Mouse (Mus musculus) CH12.LX (cell line): ENCODE measurements around the gene Vps45. TPM values are rescaled to one million over a fixed set of nuclear protein-coding genes. Genes with fewer than 3 reads are reported as not detected.

ENCODE experiments used
- DNase-seq: peaks from one replicate; pipeline ENCODE4 v3.0.0-alpha.2; 2013; ENCODE audit errors: extremely low read depth
- H3K27ac ChIP-seq: 2 replicates; pipeline ENCODE4 v1.5.1; 2012; ENCODE audit warnings: low read depth, mild to moderate bottlenecking, control low read depth, moderate library complexity; ENCODE audit not compliant: insufficient read depth
- H3K27me3 ChIP-seq: replicated peaks from 2 replicates; pipeline ENCODE3; 2012; ENCODE audit warnings: inconsistent platforms
- H3K36me3 ChIP-seq, 2 experiments: replicated peaks in 1 of 2; 2 replicates each; pipeline versions ENCODE3 to v1.6.1; 2012; ENCODE audit warnings: inconsistent platforms in 1 of 2, low read length in 1 of 2, mild to moderate bottlenecking in 1 of 2, mixed read lengths in 1 of 2, moderate library complexity in 1 of 2; ENCODE audit not compliant: control insufficient read depth in 1 of 2, insufficient read depth in 1 of 2
- H3K4me1 ChIP-seq, 2 experiments: 2 replicates each; pipeline ENCODE4 v1.6.1; 2012; ENCODE audit warnings: inconsistent platforms in 1 of 2, moderate library complexity in 1 of 2; ENCODE audit not compliant: insufficient read depth in 2 of 2, control insufficient read depth in 1 of 2
- H3K4me2 ChIP-seq: 2 replicates; pipeline ENCODE4 v1.6.1; 2012; ENCODE audit warnings: low read depth, mild to moderate bottlenecking, control low read depth; ENCODE audit not compliant: poor library complexity, insufficient read depth, severe bottlenecking
- H3K4me3 ChIP-seq, 3 experiments: fragments of 150-350 bp in 1 of 3; sonication (generic) in 1 of 3; replicated peaks in 1 of 3; 2 replicates each; pipeline versions ENCODE3 to v1.5.1; 2011 to 2012; ENCODE audit warnings: low read depth in 2 of 3, low read length in 2 of 3, mild to moderate bottlenecking in 2 of 3, moderate library complexity in 2 of 3, control low read depth in 1 of 3, improper control_type of control experiment in 1 of 3, inconsistent platforms in 1 of 3, mixed read lengths in 1 of 3; ENCODE audit not compliant: poor library complexity in 1 of 3
- H3K79me2 ChIP-seq: replicated peaks from 2 replicates; pipeline ENCODE4 v1.6.1; 2012; ENCODE audit warnings: mild to moderate bottlenecking, moderate library complexity; ENCODE audit not compliant: control insufficient read depth, poor library complexity, insufficient read depth, severe bottlenecking; ENCODE audit errors: extremely low read depth
- H3K9ac ChIP-seq: 2 replicates; pipeline ENCODE4 v1.6.1; 2012; ENCODE audit warnings: low read depth, mild to moderate bottlenecking, control low read depth, moderate library complexity; ENCODE audit not compliant: insufficient read depth
- H3K9me3 ChIP-seq: replicated peaks from 2 replicates; pipeline ENCODE3; 2012; ENCODE audit warnings: low read length, inconsistent platforms, mixed read lengths
- BHLHE40 ChIP-seq: IDR thresholded peaks from 2 replicates; pipeline ENCODE4 v1.6.1; 2011; ENCODE audit warnings: mild to moderate bottlenecking, low read depth, low read length, improper control_type of control experiment
- CTCF ChIP-seq, 2 experiments: IDR thresholded peaks in 1 of 2; conservative IDR thresholded peaks in 1 of 2; 2 replicates each; pipeline ENCODE4 v1.5.1; 2011 to 2012; ENCODE audit warnings: low read depth in 2 of 2, low read length in 2 of 2, improper control_type of control experiment in 1 of 2, inconsistent platforms in 1 of 2, mild to moderate bottlenecking in 1 of 2, moderate library complexity in 1 of 2
- E2F4 ChIP-seq: IDR thresholded peaks from 2 replicates; pipeline ENCODE4 v1.6.1; 2011; ENCODE audit warnings: low read depth, low read length, improper control_type of control experiment; ENCODE audit not compliant: insufficient replicate concordance
- ELF1 ChIP-seq: IDR thresholded peaks from 2 replicates; pipeline ENCODE4 v1.6.1; 2014; ENCODE audit warnings: low read depth, mild to moderate bottlenecking, inconsistent platforms, low read length, improper control_type of control experiment
- EP300 ChIP-seq: IDR thresholded peaks from 2 replicates; pipeline ENCODE4 v1.6.1; 2011; ENCODE audit warnings: low read length, improper control_type of control experiment
- ETS1 ChIP-seq: conservative IDR thresholded peaks from 2 replicates; pipeline ENCODE4 v1.6.1; 2012; ENCODE audit warnings: low read depth, mild to moderate bottlenecking, inconsistent platforms, low read length, improper control_type of control experiment, moderate library complexity
- GABPA ChIP-seq: IDR thresholded peaks from 2 replicates; pipeline ENCODE4 v1.6.1; 2012; ENCODE audit warnings: low read depth, low read length, improper control_type of control experiment, inconsistent platforms; ENCODE audit not compliant: insufficient replicate concordance
- HCFC1 ChIP-seq: IDR thresholded peaks from 2 replicates; pipeline ENCODE4 v1.6.1; 2012; ENCODE audit warnings: low read depth, mild to moderate bottlenecking, inconsistent platforms, low read length, improper control_type of control experiment
- IRF4 ChIP-seq: IDR thresholded peaks from 2 replicates; pipeline ENCODE4 v1.6.1; 2014; ENCODE audit warnings: low read depth, mild to moderate bottlenecking, inconsistent platforms, low read length, improper control_type of control experiment
- JUN ChIP-seq: IDR thresholded peaks from 2 replicates; pipeline ENCODE4 v1.6.1; 2011; ENCODE audit warnings: low read depth, mild to moderate bottlenecking, low read length, improper control_type of control experiment, moderate library complexity; ENCODE audit not compliant: insufficient read depth
- JUND ChIP-seq: conservative IDR thresholded peaks from 2 replicates; pipeline ENCODE4 v1.6.1; 2011; ENCODE audit warnings: low read depth, low read length, improper control_type of control experiment
- MAFK ChIP-seq: IDR thresholded peaks from 2 replicates; pipeline ENCODE4 v1.6.1; 2011; ENCODE audit warnings: low read length, improper control_type of control experiment; ENCODE audit not compliant: insufficient replicate concordance
- MAX ChIP-seq: IDR thresholded peaks from 2 replicates; pipeline ENCODE4 v1.6.1; 2011; ENCODE audit warnings: low read length, improper control_type of control experiment
- MAZ ChIP-seq: IDR thresholded peaks from 2 replicates; pipeline ENCODE4 v1.6.1; 2012; ENCODE audit warnings: low read depth, mild to moderate bottlenecking, inconsistent platforms, low read length, improper control_type of control experiment, moderate library complexity
- MXI1 ChIP-seq: IDR thresholded peaks from 2 replicates; pipeline ENCODE4 v1.6.1; 2011; ENCODE audit warnings: mild to moderate bottlenecking, low read depth, low read length, improper control_type of control experiment
- NELFE ChIP-seq: IDR thresholded peaks from 2 replicates; pipeline ENCODE4 v1.6.1; 2011; ENCODE audit warnings: low read depth, low read length, improper control_type of control experiment
- PAX5 ChIP-seq: IDR thresholded peaks from 2 replicates; pipeline ENCODE4 v1.6.1; 2012; ENCODE audit warnings: low read length, inconsistent platforms, mixed read lengths
- POLR2AphosphoS2 ChIP-seq: IDR thresholded peaks from 2 replicates; pipeline ENCODE4 v1.6.1; 2011; ENCODE audit warnings: low read depth, low read length, improper control_type of control experiment
- RAD21 ChIP-seq: IDR thresholded peaks from 2 replicates; pipeline ENCODE4 v1.6.1; 2011; ENCODE audit warnings: low read depth, mild to moderate bottlenecking, low read length, improper control_type of control experiment, moderate library complexity
- RCOR1 ChIP-seq: conservative IDR thresholded peaks from 2 replicates; pipeline ENCODE4 v1.6.1; 2012; ENCODE audit warnings: low read depth, mild to moderate bottlenecking, inconsistent platforms, low read length, improper control_type of control experiment
- SMC3 ChIP-seq: IDR thresholded peaks from 2 replicates; pipeline ENCODE4 v1.6.1; 2011; ENCODE audit warnings: low read depth, low read length, improper control_type of control experiment
- TCF12 ChIP-seq: IDR thresholded peaks from 2 replicates; pipeline ENCODE4 v1.6.1; 2014; ENCODE audit warnings: low read depth, mild to moderate bottlenecking, inconsistent platforms, low read length, improper control_type of control experiment
- UBTF ChIP-seq: IDR thresholded peaks from 2 replicates; pipeline ENCODE4 v1.6.1; 2012; ENCODE audit warnings: low read depth, mild to moderate bottlenecking, inconsistent platforms, low read length, improper control_type of control experiment, moderate library complexity
- USF1 ChIP-seq: IDR thresholded peaks from 2 replicates; pipeline ENCODE4 v1.6.1; 2014; ENCODE audit warnings: low read depth, mild to moderate bottlenecking, inconsistent platforms, low read length, improper control_type of control experiment
- USF2 ChIP-seq: conservative IDR thresholded peaks from 2 replicates; pipeline ENCODE4 v1.6.1; 2011; ENCODE audit warnings: low read depth, low read length, improper control_type of control experiment
- ZC3H11A ChIP-seq: IDR thresholded peaks from 2 replicates; pipeline ENCODE4 v1.6.1; 2012; ENCODE audit warnings: low read depth, mild to moderate bottlenecking, inconsistent platforms, low read length, improper control_type of control experiment
- ZMIZ1 ChIP-seq: IDR thresholded peaks from 2 replicates; pipeline ENCODE4 v1.6.1; 2012; ENCODE audit warnings: low read depth, mild to moderate bottlenecking, inconsistent platforms, low read length, improper control_type of control experiment
- ZNF384 ChIP-seq: IDR thresholded peaks from 2 replicates; pipeline ENCODE4 v1.6.1; 2012; ENCODE audit warnings: low read depth, low read length, improper control_type of control experiment, inconsistent platforms
- dilution Hi-C: fragments of 300-500 bp; cut with MboI; formaldehyde crosslinking; loops from 2 replicates; pipeline ENCODE4 v1.14.3; 2020; ENCODE audit warnings: low sequenced_read_pairs; ENCODE audit not compliant: extremely low pct_unique_long_range_greater_than_20kb, extremely low pct_ligation_motif_present
- in situ Hi-C: fragments of 300-500 bp; cut with MboI; formaldehyde crosslinking; loops from 3 replicates; pipeline ENCODE4 v1.14.3; 2019; ENCODE audit warnings: low sequenced_read_pairs, low pct_ligation_motif_present, low pct_unique_long_range_greater_than_20kb, mixed read lengths
- polyA plus RNA-seq: library from polyadenylated mRNA; unstranded; fragments of >175 nt; gene quantifications from 2 replicates; pipeline ENCODE4 v1.2.1, GENCODE M21; 2012; ENCODE audit warnings: low read depth; ENCODE audit not compliant: insufficient read length
- total RNA-seq, 2 experiments: library from RNA; depleted of rRNA; stranded (reverse); fragments of 300-350 nt in 1 of 2; fragments of >200 nt in 1 of 2; gene quantifications; 2 replicates each; pipeline ENCODE4 v1.2.3; 2012 to 2014

The Vps45 gene
- total and polyA plus RNA-seq, 3 experiments, result 16.2 to 20.8 (median 16.8) TPM

DNA sequence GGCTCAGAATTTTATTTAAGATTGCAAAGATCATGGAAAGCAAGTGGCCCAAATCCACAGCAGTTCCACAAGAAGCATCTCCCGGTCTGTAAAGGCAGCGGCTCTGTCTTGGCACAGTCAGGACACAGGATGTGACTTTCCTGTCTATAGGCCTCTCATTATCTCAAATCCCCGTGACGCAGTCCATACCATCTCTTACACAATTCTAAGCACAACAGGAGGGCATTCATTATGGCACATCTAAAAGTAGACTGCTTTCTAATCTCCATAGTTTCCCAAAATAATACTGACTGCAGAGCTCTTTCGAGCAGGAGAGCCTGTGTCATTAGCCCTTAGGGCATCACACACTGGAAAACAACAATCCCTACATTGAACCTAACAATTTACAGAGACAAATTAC is 45.5 kb downstream of the Vps45 start:
- dilution Hi-C loops, result no loop called here
- Histone ChIP-seq H3K4me2 (no peak overlapping the region), H3K4me1 (peaks cover 0 to 9% of the 10 kb centered on the region in 2 experiments; a peak in 2 of 4 replicates), H3K9me3 (no peaks in the 10 kb centered on the region), H3K27me3 (no peaks in the 10 kb centered on the region), H3K79me2 (no peaks in the 10 kb centered on the region), H3K27ac (no peak overlapping the region), H3K36me3 (peaks cover 2 to 8% of the 10 kb centered on the region in 2 experiments), H3K4me3 (no peak overlapping the region)
- in situ Hi-C loops, result no loop called here
- no peak for DNase-seq
- no peak for TF ChIP-seq UBTF
- no peak for TF ChIP-seq JUN
- TF ChIP-seq E2F4, result no peak
- TF ChIP-seq BHLHE40, result no peak
- TF ChIP-seq IRF4, result no peak
- TF ChIP-seq NELFE, result no peak
- TF ChIP-seq ZNF384, result no peak
- no peak for TF ChIP-seq USF2
- TF ChIP-seq USF1, result no peak
- no peak for TF ChIP-seq ZC3H11A
- no peak for TF ChIP-seq RCOR1
- no peak for TF ChIP-seq HCFC1
- no peak for TF ChIP-seq MAX
- TF ChIP-seq MAZ, result no peak
- TF ChIP-seq, all 38 proteins: peak for 0
- no peak overlapping the region for H3K9ac ChIP-seq

DNA sequence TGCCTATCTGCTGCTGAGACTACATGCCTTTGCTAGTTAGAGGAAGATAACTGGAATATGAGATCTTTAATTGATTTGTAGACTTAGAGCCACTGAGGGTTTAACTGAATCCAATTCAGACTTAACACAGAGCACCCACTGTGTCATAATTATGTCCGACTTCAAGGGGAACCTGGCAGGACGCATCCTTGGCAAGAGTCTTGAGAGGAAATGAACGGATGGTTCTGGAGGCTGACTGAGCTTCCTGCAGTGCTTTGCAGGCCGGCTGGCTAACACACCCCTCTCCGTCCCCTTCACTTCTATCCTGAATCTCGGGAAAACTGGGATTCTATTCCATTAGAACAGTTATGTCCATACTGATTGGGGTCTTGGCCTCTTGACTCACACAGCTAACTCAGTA is 49.8 kb downstream of the Vps45 start:
- in situ Hi-C loops, result no loop called here
- no peak overlapping the region for H3K4me2 ChIP-seq
- DNase-seq, result no peak
- dilution Hi-C loops, result no loop called here
- H3K36me3 ChIP-seq, result peaks cover 0 to 20% of the 10 kb centered on the region in 2 experiments
- TF ChIP-seq ELF1 (no peak), ZMIZ1 (no peak), JUN (no peak), MXI1 (no peak), NELFE (no peak), ETS1 (no peak), IRF4 (no peak), GABPA (no peak), POLR2AphosphoS2 (no peak), TCF12 (no peak), E2F4 (no peak), USF2 (no peak), JUND (no peak), RAD21 (no peak), PAX5 (no peak), SMC3 (no peak), CTCF (conservative IDR thresholded peaks at IDR 0.05 in 1 of 2, IDR thresholded peaks at IDR 0.05 in 1 of 2; ENCODE audit: low read depth in 2 of 2, low read length in 2 of 2) (no peak), EP300 (no peak), MAFK (no peak), MAZ (no peak)
- H3K4me1 ChIP-seq, result no peaks in the 10 kb centered on the region
- no peak overlapping the region for H3K27ac ChIP-seq
- no peaks in the 10 kb centered on the region for H3K9me3 ChIP-seq
- H3K9ac ChIP-seq, result no peak overlapping the region
- H3K4me3 ChIP-seq, result no peak overlapping the region
- no peaks in the 10 kb centered on the region for H3K27me3 ChIP-seq
- H3K79me2 ChIP-seq, result no peaks in the 10 kb centered on the region
